Mouse (Mus musculus): Measurements from ENCODE around the gene Trpv2.

Gene Trpv2

GRCm38 (mm10) chr11:62629352-62630224 lies 55.3 kb downstream of the Trpv2 start:
- no peak for DNase-seq (ENCODE audit: low spot score in 2 of 2)

DNA sequence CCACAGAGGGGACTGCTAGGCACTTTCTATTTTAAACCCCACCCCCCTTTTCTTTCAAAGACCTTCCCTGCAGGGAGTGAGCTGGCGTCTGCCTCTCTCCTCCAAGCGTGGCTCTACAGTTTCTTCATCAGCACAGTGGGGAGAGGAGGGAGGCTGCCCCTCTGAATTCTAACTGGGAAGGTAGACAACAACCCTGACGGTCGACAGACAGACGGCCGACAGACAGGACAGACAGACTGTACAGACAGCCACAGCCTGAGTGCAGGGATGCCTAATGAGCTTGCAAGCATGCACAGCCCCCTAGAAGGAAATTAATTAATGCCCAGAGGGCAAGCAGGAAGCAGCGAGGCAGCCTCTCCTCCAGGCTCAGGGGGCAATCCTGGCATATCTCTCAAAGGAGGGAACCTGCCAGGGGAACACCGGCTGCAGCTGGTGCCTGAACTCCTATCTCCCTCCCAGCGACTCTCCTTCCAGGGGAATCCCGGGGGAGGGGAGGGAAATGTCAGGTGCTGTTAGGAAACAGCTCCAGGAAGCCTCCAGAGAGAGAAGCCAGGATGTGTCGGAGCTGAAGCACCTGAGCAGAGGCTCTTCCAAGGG lies 56.0 kb downstream of the Trpv2 start:
- DNase-seq (ENCODE audit: low spot score in 2 of 2) = no peak

DNA sequence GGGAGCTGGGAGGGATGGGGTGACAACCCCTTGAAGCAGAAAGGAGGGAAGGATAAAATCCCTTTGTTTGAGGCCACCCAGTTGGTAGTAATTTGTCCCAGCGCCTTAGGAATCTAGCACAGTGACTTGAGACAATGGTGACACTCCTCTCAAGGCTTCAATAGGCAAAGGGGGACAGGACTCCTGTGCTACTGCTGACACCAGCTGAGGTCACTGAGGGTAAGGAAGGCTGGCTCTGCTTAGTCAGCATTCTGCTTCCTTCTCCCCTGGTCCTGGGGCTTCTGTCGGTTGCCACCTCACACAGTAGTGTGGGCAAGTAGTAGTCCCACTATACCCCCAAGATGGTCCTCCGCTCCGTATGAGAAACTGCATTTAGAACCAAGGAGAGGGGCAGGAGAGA lies 56.9 kb downstream of the Trpv2 start:
- no peak for DNase-seq (ENCODE audit: low spot score in 2 of 2)

DNA sequence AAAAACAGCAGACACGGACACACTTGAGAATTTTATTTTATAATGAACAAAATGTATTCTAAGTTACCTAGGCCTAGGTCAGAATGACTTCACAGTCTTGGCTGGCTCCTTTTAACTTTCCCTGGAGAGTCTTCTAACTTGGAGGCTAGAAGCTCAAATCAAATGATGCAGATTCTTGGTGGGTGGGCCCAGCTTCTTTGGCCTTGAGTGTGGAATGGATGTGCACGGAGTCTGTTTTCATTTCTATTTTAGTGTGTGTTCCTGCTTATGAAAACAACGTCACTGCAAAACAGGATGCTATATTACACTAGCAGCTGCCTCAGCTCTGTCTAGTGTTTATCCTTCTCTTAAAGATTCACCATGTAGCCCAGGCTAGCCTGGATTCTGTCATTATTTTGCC lies 61.1 kb downstream of the Trpv2 start:
- DNase-seq (ENCODE audit: low spot score in 2 of 2) = no peak

DNA sequence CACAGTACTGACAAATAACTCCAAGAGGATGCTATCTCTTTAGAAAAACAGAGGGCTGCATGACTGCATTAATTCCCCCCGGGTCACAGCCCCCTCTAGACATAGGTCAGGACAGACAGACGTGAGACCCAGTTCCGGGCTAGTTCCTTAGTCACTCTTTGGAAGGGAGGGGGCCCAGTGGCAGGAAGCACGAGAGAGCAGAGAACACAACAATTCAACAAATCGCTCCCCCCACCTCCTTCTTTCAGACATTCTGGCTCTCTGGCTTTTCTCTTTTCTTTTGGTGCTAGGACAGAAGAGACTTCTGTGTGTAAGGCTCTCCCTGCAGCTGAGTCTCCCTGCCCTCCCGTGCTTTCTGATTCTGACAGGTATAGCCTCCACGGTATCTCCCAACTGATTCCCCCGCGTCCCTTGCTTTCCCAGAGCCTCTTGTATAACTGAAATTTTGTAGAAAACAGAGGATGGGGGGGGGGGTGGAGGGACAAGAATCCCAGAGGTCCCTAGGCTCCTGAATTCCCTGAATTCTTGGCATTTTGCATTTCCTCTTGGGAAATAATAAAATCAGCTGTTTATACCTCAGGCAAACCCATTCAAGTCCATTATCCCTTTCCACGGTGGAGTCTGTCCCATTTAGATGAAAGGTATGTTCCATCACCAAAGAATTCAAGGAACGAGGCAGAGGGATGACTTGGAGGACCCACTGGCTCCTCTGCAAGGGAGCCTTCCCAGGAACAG lies 62.0 kb downstream of the Trpv2 start:
- no peak for DNase-seq (ENCODE audit: low spot score in 2 of 2)

DNA sequence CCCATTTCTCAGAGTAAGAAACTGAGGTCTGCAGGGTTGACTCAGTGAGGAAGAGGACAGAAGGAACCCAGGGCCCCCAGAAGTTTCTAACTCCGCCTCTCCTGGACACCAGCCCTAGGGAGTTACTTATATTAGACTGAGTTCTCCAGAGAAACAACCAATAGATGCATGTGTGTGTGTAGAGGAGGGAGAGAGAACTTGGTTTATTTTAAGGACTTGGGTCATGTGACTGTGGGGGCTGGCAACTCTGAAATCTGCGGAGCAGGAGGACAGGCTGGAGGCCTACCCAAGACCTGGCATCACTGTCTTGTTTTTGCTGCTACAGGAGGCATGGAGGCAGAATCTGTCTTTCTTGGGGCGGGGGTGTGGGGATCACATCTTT lies 62.5 kb downstream of the Trpv2 start:
- no peak for DNase-seq (ENCODE audit: low spot score in 2 of 2)

GRCm38 (mm10) chr11:62637401-62637800 lies 63.1 kb downstream of the Trpv2 start:
- no peak for DNase-seq (ENCODE audit: low spot score in 2 of 2)

DNA sequence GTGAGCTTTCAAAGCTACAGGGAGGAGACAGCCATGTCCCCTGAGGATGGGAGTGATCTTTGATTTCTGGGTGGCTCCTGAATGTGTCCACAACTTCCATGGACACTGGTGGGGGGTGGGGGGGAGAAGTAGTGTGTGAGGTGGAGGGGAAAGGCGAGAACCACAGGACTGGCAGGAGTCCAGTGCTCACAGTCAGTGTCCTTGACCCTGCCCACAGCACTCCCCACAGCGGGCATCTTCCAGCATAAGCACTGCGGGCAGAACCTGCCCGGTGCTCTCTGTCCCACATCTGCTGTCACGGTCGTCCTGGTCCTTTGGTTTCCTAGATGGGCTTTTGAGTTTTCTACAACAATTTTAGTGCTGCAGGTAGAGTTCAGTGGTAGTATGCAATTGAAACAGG lies 63.5 kb downstream of the Trpv2 start:
- DNase-seq (ENCODE audit: low spot score in 2 of 2) = no peak

- no peak for DNase-seq (ENCODE audit: low spot score in 2 of 2)
These were observed 64.1 kb downstream of the Trpv2 start for GRCm38 (mm10) chr11:62638402-62638801.

GRCm38 (mm10) chr11:62640378-62640777 lies 66.1 kb downstream of the Trpv2 start:
- no peak for DNase-seq (ENCODE audit: low spot score in 2 of 2)

GRCm38 (mm10) chr11:62642023-62642844 lies 67.9 kb downstream of the Trpv2 start:
- DNase-seq (ENCODE audit: low spot score in 2 of 2) = no peak

DNA sequence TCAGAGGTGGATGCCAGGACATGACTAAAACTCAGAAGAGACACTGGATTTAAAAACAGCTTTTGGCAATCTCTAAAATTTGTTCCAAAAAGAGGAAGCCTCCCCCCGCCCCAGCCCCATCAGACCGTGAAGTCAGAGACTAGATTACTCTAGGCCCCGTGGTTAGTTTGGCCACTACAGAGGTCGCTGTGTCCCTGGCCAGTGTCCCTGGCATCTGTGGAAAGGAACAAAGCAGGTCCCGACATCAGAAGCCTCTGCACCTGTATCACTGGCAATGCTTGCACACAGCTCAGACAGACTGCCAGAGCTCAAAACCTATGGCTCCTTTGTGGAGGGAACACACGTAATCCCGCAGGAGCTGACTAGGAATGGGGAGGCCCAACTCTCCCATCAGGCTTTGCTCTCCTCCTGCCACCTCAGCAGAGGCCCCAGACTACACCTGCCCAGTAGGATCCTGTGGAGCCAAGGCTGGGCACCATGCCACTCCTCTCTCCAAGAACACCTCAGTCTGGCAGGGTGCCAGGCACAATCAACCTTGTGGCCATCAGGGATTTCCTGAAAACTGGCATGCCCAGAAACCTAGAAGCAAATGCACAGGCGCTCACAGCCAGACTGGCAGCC lies 68.8 kb downstream of the Trpv2 start:
- no peak for DNase-seq (ENCODE audit: low spot score in 2 of 2)

GRCm38 (mm10) chr11:62643681-62644363 lies 69.5 kb downstream of the Trpv2 start:
- no peak for DNase-seq (ENCODE audit: low spot score in 2 of 2)

- DNase-seq (ENCODE audit: low spot score in 2 of 2) = no peak
These were observed 70.5 kb downstream of the Trpv2 start for GRCm38 (mm10) chr11:62644602-62645336.

DNA sequence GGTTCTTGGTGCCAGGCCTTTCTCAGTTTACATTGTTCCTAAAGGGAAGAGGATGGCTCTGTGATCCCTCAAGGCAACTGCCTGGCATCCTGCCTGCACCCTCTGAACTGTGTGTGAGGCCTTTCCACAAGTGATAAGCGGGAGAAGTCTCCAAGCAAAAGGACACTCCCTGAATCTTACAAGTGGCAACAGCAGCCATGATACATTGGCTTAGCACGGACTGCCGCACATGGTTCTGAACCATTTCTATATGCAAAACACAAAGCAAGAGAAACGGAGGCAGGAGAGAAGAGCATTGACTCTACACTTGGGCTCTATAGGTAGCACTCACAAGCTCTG lies 71.0 kb downstream of the Trpv2 start:
- no peak for DNase-seq (ENCODE audit: low spot score in 2 of 2)

DNA sequence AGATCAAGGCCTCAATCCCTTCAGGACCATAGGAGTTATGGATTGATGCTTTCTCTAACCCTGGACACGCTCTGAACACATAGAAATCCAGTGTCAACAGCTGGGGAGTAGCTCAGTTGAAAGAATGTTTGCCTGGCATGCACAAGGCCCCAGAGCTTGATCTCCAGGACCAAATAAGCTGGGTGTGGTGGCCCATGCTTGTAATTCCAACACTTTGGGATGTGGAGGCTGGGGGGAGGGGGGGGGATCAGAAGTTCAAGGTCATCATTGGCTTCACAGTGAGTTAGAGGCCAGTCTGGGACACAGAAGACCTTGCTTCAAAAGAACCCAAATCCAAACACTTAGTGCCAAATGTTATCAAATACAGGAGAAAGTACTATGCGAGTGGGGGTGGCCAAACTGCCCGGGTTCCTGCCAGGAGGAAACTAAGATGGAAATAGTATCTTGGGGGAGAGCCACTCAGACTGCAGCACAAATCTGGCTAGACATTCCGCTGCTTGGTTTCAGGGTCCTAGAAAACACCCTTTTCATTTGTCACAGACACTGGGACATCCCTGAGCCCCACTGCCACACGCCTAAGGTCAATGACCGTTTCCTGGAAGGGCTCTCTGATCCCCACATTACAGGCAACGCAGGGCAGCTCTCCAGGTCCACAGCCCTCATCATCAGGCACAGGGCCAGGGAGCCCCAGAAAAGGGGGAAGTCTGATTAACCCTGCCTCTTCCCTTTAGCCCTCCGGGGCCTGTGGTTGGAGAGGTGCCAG lies 71.6 kb downstream of the Trpv2 start:
- DNase-seq (ENCODE audit: low spot score in 2 of 2) = peak in 1 of 2 experiments; percentile 8

GRCm38 (mm10) chr11:62646495-62646843 lies 72.2 kb downstream of the Trpv2 start:
- DNase-seq (ENCODE audit: low spot score in 2 of 2) = no peak

GRCm38 (mm10) chr11:62646958-62647515 lies 72.8 kb downstream of the Trpv2 start:
- no peak for DNase-seq (ENCODE audit: low spot score in 2 of 2)
